Mouse (Mus musculus) testis, postnatal 10 days (tissue): ENCODE measurements around the gene Dhrs7b.
A peak's percentile ranks its signal among the peaks of the same experiment; 100 is the strongest.
"Not testable (repeated sequence)": the region's sequence is repeated elsewhere in the genome, so short reads cannot be mapped to it uniquely, and the experiment has no call there.

Experiments used
- DNase-seq: peaks from one replicate; pipeline ENCODE4 v3.0.0; 2021; ENCODE audit warnings: low spot score

Gene Dhrs7b

DNA sequence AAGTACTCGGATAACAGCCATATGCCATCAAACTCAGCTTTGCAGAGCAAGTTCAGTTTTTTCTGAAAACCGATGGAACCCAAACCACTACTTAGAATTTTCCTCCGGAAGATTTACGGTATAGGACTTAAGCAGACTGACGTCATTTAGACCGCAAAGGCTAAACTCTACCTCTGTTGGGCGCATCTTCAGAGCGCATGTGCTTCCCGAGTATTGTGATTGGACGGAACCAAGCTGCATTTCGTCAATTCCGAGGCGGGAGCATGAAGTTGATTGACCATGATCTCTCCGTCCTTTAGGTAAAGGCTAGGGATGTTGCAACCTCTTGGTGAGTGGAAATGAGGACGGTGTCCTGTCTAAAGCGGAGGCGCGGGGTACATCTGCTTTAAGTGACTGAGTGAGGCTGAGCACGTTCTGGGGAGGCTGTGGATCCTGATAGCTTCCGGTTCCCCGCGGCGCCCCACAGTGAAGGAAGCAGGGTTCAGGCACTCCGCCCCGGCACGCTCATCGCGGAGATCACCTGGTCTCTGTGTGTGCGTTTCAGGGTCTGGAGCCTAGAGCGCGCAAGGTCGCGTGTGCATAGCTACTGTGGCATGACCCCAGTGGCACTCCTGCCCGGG lies at the start of gene Dhrs7b:
TSS of gene Dhrs7b (plus strand) at position 199 of the 620 bp plus-strand sequence.
- DNase-seq: peak; percentile 77

DNA sequence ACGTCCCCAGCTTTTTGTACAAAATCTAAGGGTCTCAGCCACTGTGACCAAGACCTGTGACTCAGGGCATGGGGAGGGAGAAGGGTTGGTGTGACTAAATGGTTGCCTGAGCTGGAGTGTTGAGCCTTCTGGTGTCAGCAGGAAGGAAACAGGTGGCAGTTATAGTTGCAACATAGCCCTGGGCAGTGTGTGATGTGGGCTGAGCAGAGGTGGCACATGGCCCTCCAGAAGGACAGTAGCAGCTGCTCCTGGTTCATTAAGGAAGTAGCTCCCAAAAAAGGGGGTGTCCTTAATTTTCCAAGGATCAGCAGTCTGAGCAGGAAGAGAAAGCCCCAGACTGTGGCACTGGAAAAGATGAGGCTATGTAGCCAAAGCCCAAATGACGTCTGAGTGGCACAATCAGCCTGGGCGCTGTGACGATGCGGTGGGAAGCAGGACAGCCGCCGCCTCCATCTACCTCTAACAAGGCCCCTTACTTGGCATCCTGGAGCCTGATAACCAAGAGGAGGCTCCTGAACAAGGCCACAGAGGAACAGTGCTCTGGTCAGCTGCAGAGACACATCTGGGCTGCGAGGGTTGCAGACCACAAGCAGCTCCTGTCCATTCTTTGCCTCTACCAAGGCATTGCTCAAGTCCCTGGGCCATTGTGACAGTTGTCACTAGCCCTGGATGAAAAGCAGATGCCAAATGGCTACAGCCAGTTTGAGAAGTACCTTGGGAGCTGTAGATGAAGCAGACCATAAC lies 46.1 kb upstream of the Dhrs7b start:
- no peak for DNase-seq

DNA sequence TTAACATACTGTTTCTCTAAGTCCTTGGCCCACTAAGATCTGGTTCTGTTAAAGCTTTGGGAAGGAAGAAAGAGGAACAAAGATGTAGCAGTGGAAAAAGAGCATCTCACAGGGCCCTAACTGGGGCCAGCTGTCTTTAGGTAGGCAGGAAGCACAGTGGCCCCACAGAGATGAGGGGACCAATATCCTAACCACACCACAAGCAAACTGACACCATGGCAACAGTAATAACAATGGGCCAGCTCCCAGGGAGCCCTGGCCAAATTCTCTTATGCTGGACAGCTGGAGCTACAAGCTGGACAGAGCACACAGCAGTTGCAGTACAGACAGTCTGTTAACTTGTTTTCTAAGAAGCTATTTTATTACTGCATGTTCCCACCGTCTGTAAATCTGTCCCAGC lies 42.8 kb upstream of the Dhrs7b start:
- no peak for DNase-seq

DNA sequence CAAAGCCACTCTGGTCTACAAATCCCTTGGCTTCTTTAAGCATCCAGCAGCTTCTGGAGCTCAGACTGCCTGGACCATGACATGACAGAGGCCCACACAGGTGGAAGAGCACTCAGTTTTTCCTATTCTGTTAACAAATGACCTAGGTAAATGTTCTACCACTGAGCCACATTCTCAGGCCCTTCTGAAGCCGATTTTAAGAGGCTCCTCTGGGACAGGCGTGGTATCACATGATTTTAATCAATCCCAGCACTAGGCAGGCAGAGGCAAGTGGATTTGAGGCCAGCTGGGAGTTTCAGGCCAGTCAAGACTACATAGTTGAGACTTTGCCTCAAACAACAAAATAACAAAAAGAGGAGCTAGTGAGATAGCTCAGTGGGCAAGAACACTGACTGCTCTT lies 40.0 kb upstream of the Dhrs7b start:
- no peak for DNase-seq

DNA sequence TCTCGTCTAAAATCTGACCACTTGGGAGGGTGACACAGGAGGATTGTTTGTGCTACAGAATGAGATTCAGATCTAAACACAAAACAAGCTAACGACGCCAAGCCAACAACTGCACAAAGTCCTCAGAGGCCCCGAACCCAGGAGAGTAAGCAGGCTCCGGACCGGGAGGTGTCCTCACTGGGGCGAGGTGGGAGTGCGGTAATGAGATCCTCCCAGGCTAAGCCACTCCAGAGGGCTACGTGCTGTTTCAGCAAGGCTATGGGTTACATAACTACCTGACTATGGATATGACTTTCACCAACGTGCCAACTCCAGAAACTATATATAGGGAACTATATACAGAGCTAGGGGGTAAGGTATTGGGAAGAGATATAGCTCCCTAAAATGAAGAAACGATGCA lies 34.1 kb upstream of the Dhrs7b start:
- no peak for DNase-seq

DNA sequence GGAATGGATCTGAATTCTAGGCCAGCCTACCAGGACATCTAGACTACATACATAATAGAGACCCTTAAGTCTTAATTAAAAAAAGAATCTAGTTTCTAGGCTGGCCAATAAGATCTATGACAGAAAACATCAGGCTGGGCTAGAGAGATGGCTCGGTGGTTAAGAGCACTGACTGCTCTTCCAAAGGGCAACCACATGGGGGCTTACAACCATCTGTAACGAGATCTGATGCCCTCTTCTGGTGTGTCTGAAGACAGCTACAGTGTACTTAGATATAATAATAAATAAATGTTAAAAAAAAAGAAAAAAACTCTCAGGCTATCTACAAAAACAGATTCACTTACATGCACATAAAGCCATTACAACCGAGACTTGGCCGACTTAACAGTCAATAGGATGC lies 30.5 kb upstream of the Dhrs7b start:
- no peak for DNase-seq

DNA sequence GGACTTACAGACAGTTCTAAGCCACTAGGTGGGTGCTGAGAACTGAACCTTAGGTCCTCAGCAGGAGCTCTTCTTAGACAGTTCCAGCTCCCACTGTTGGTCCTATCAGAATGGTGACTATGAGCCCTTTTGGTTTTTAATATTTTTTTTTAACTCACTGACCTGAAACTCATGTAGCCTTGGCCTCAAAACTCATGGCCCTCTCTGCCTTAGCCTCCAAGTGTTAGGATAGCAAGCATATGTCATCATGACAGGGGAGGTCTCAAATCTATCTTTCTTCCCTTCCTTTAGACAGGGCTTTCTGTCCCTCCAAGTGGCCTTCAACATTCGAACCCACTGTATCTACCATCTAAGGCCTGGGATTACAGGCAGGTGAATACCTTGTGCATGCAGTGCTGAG lies 29.5 kb upstream of the Dhrs7b start:
- no peak for DNase-seq

DNA sequence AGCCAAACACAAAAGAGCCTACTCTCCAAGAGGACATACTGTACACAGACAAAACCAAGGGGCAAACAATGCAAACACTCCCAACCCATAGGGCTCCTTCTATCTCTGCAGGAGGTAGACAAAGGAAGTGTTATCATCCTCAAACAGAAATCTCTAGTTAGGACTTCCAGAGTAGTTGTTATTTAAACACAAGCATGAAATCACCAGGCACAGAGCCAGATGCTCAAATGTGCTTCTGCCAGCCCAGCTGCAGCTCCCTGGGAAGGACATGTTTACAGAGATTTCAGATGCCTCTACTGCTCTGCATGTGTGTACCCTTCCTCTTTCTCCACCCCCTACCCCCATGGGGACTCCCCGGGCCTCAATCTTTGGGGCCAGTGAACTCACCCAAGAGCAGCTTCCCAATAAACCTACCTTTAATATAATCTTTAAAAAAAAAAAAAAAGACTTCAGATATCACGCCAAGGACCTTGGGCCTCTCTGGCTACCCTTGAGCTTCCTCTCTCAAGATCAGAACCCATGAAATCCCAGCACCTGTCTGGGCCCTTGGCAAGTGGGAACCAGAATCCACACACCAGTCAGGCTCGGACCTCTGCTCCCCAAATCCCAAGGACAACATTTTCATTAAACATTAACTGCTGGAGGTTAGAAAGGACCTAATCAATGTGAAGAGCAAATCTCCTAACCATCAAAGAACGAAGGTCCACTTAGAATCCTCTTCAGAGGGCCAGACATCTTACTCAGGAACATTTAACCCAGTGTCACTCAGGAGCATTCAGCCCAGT lies 22.0 kb upstream of the Dhrs7b start:
- DNase-seq: no peak

DNA sequence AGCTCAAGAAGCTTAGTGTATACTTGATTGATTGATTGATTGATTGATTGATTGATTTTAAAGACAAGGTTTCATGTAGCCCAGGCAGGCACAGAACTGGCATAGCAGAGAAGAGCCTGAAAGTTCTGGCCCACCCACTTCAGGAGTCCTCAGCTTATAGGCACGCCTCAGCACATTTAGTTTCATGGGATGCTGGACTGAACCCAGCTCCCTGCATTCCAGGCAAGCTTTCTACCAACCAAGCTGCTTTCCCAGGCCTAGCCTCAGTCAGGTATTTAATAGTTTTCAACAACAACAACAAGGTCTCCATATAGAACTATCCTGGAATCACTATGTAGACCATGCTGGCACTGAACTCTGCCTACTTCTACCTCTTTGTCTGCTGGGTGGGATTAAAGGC lies 20.9 kb upstream of the Dhrs7b start:
- DNase-seq: no peak

DNA sequence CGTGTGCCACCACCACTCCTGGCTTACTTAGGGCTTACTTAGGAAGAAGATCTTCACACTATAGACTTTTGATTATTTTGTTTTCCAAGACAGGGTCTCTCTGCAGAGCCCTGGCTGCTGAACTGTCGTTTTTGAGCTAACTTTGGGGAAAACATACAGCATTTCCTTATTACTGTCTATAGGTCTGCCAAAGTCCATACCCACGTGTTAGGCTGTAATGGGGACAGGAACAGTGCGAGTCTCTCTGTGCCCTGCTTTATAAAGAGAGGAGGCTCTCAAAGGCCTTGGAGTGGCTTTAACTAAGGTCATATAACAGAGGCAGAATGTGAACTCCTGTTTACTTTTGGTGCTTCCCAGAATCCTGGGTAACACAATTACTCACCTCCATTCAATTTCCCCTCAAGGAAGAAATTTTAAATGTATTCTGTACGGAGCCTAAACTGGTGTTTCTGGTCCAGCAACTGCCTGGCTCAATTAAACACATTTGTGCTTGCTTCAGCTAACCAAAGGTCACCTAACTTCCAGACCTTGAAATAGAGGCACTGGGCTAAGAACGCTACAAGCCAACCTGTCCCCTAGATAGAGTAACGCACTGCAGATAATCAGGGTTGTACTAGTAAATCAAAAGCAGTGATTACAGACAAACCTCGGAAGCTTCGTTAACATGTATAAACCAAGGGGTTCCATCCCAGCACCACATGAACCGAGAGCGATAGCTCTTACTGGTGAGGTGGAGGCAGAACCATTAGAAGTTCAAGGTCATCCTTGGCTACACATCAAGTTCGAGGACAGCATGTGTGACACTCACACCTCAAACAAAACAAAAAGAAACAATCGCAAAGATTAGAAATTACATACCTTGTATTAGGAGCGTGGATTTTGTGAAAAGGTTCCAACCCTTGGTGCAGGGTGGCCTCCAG lies 20.1 kb upstream of the Dhrs7b start:
- no peak for DNase-seq

DNA sequence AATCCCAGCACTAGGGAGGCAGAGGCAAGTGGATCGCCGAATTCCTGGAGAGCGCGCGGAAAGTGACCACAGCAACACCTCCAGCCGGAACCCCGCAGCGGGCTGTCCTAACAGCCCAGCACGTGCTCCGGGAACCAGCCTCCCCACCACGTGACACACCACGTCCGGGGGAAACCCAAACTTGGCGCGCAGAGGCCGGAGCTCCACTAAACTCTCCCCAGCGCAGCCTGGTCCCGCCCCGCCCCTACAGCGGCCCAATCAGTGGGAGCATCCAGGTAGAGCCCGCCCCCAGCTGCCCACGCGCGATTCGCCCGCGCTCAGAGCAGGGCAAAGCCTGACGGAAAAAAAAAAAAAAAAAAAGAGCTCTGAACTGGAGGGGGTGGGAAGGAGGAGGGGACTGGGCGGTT lies 19.4 kb upstream of the Dhrs7b start:
- DNase-seq: peak; percentile 98

DNA sequence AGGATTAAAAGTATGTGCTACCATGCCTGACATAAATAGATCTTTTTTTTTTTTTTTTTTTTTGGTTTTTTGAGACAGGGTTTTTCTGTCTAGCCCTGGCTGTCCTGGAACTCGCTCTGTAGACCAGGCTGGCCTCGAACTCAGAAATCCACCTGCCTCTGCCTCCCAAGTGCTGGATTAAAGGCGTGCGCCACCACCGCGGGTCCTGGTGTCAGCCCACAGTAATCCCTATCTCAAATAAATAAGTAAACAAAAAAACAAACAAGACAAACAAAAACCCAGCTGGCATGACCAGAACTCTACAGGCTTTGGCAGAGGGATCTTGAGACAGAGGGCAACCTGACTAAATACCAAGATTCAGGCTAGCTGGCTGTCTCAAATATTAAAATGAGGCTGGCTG lies 18.8 kb upstream of the Dhrs7b start, which contains the start of gene Shmt1:
TSS of gene Shmt1 (minus strand) at position 101 of the 400 bp plus-strand sequence.
- DNase-seq: not testable (repeated sequence)

DNA sequence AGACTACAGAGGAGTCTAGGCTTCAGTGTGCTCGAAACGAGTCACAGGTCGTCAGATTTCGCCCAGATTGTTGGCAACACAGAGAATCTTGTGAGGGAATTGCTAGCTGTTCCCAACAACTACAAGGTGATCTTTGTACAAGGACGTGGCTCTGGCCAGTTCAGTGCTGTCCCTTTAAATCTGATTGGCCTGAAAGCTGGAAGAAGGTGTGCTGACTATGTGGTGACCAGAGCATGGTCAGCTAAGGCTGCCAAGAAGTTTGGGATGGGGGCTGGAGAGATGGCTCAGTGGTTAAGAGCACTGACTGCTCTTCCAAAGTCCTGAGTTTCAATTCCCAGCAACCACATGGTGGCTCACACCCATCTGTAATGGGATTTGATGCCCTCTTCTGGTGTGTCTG lies 14.0 kb upstream of the Dhrs7b start:
- no peak for DNase-seq

DNA sequence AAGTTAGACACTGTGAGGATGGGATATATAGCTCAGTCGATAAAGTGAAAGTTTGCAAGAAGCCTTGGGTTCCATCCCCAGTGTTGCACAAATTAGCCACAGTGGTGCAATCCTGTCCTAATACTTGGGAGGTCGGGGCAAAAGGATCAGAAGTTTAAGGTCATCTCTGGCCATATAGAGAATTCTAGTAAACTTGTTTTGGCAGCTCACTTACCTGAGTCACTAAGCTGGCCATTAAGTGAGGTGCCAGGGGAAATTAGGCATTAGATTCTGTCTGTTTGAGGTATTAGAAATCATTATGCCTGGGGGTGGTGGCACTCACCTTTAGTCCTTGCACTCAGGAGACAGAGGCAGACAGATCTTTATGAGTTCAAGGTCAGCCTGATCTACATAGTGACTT lies 6.7 kb upstream of the Dhrs7b start:
- DNase-seq: no peak

DNA sequence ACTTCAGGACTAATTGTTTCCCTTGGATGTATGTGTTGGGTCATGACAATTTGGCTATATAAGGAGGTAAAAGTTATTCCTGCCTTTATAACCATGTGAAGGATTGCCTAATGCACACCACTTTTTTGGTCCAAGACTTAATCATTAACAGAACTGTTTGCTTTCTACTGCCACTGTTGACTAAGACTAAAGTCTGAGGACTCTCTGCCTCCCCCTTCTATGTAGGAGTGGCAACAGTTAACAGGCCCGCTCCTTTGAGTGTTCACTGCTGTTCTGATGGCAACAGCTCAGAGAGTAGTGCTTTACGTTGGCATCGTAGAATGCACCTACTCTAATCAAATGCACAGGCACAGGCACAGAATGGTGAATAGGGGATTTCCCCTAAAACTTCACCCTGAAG lies 5.2 kb upstream of the Dhrs7b start:
- no peak for DNase-seq

DNA sequence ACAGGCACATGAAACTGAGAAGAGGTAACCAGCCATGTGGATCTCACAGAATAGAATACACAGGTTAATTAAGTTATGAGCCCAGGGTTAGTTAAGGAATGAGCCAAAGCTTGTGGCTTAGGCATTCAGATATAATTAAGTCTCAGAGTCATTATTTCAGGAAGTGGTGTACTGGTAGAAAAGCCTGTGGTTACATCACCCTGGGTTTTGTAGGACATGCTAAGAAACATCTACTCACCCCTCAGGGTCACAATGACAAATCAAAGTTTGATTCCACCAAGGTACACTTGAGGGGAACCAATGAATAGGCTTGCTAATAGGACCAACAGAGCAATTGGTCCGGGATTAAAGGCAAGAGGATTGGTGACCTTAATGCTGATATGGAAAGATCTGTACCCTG lies 3.7 kb upstream of the Dhrs7b start:
- no peak for DNase-seq

DNA sequence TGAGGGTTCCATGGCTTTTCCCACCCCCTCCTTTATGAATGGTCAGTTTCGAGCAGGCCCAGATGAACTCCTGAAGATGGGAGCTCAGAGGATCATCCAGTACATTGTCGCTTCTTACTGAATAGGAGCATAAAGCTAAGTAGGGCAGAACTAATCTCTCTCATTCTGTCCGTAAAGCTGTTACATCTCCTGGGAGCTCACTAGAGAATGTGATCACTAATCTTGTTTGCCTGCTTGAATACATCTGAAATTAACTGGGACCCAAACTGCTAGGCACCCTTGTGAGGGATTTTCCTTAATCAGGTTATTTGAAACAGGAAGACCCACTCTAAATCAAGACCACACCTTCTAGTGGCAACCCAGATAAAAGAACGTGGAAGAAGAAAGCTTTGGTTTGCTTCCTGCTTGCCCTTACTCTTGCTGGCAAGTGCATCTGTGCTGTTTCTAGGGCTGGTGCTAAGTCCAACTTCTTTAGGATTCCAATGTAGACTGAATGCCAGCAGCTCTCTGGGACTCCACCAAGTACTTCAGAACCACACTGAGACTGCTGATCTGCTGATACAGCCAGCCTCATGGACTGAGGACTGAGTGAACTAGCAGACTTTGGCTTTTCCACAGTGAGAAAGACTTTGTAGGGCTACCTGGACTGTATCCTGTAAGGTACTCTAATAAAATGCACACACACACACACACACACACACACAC lies 3.0 kb upstream of the Dhrs7b start:
- no peak for DNase-seq

DNA sequence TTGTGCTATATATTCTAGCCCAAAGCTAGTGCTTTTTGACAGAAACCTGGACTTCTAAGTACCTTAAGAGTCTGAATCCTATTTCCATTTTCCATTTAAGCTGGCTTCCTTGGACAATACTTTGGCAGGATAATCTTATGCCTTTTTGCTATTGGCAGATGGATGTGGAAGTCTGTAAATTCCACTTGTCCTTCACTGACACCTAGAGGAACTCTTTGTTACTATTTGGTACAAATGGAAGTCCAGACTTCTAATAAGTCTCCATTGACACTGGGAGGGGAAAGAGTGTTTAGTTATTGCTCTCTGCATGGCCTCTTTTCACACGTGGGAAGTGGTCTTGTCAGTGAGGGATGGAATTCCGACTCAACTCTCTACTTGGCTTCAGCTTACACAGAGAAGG lies 1.5 kb upstream of the Dhrs7b start:
- DNase-seq: no peak

DNA sequence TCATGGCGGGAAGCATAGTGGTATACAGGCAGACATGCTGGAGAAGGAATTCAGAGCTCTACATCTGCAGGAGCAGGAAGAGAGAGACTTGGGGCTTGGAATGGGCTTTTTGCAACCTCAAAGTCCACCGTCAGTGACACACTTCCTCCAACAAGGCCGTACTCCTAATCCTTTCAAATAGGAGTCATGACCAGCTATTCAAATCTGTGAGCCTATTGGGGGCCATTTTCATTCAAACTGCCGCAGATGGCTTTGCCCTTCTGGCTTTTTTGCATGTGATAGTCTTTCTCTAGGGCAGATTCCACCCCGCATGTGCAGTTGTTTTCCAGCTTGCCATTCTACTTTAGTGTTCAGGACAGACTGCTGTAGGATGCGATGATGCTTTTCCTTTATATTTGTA lies 6.5 kb downstream of the Dhrs7b start:
- no peak for DNase-seq

DNA sequence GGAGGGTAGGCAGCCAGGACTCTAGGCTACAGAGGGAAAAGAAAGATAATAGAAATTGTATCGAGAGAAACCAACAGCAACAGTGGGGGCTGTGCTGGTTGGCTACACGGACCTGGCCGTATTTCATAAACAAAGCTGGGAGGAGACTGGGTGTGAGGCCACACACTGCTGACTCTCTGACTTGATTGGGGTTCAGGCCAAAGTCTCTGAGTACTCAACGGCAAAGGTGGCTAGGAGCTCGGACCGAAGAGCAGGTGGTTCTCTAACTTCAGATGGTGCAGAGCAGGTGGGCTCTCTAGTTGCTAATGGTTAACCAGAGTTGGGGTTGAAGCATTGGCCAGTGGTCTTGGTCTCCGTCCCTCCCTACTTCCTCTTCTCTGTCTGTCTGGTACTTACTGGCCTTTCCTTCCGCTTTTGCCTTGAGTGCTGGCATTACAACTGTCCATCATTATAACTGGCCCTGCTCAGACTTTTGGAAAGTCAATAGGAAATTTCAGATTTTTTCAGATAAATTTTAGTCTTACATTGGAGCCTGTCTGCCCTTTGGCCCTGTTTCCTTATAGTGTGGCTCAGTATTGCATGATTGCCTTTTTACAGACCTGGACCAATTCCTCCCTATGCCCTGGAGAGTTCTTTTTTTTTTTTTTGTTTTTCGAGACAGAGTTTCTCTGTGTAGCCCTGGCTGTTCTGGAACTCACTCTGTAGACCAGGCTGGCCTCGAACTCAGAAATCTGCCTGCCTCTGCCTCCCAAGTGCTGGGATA lies 7.4 kb downstream of the Dhrs7b start:
- no peak for DNase-seq
